Mouse (Mus musculus): ENCODE results near the gene Cox4i1. TPM values are rescaled to one million over a fixed set of nuclear protein-coding genes. Genes with fewer than 3 reads are reported as not detected.

Gene Cox4i1
- polyA plus RNA-seq, 1 experiment = 976 TPM

DNA sequence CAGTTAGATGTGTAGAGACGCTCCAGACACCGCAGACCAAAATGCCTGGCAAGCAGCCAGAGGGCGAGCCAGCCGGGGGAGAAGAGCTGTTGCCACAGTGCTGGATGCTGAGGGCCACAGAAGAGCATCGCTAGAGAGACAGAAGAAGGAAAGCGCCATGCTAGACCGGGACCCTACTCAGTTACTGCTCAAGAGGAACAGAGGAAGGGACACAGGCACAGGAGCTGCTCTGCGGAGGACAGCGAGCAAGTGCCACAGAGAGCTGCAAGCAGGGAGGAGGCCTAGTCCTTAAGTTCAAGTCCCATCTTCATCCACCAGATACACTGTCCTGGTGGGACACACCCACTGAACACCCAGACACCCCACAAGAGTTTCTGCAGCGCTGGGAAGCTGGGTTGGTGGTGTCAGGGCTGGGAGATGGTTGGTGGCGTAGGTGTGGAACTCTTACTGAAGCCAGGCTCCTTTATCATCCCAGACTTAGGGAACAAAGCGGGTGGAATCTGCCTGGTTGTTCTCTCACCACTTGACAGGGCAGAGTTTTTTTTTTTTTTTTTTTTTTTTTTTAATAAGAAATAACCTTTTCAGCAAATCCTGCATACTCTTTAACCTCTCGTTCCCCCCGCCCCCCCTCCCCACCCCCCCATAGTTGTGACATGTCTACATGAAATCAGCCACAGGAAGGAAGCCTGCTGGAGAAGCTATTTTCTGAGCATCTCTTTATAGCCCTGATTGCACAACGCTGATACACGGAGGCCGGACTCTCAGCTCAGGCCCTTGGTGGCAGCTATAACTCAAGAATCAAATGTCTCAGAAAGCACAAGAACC is 29.3 kb downstream of the Cox4i1 start:
- TF ChIP-seq CTCF (IDR thresholded peaks at IDR 0.05; ENCODE audit: borderline replicate concordance, extremely low read depth, insufficient read depth, insufficient read length) = no peak
- peak; percentile 37 for DNase-seq (ENCODE audit: low read depth)

DNA sequence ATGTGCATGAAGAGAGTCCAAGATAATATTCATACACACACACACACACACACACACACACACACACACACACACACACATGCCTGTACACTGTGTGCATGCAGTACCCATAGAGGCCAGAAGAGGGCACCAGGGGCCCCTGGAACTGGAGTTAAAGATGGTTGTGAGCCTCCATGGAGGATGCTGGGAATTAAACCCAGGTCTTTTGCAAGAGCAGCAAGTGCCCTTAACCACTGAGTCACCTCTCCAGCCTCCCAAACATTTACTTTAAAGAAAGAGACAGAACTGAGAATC is 29.9 kb downstream of the Cox4i1 start:
- TF ChIP-seq CTCF (IDR thresholded peaks at IDR 0.05; ENCODE audit: borderline replicate concordance, extremely low read depth, insufficient read depth, insufficient read length) (peak; percentile 31; the same call in 1 of the 2 replicates), POLR2A (IDR thresholded peaks at IDR 0.05; ENCODE audit: borderline replicate concordance, extremely low read depth, insufficient read depth, insufficient read length, poor library complexity, severe bottlenecking) (no peak)
- no peak for DNase-seq (ENCODE audit: low read depth)

DNA sequence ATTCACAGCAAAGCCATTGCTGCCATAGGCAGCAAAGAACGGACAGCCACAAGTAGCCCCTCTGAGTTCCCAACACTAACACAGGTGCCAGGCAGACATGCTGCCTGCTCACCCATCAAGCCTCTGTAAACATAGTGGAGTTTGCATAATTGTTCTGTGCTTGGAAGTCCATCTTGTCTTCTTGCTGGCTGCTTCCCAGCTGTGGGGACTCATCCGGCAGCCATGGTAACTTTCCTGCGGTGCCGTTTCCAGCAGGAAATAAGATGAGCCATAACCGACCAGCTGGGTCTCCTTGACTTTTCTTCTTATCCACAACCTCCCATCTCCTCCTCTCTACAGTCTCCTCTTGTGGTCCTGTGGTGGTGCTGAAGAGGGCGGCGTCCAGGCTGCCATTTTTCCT is 30.4 kb downstream of the Cox4i1 start:
- DNase-seq (ENCODE audit: low read depth) = no peak

DNA sequence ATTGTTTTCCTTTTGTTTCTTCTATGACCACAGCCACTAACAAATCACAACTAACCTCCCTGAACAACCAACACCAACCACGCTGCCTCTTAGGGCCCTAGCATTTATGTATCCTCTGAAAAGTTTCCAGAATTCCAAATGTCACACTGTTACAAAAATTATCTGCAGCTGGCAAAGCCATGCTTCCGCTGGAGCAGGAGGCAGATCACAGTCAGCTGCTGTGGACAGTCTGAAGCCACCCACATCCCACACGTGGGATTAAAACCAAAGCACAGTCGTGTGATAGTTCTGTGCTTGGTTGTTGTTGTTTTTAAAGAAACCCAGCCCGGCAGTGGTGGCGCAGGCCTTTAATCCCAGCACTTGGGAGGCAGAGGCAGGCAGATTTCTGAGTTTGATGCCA is 31.1 kb downstream of the Cox4i1 start:
- DNase-seq (ENCODE audit: low read depth) = no peak
- TF ChIP-seq CTCF (IDR thresholded peaks at IDR 0.05; ENCODE audit: borderline replicate concordance, extremely low read depth, insufficient read depth, insufficient read length) (no peak), POLR2A (IDR thresholded peaks at IDR 0.05; ENCODE audit: borderline replicate concordance, extremely low read depth, insufficient read depth, insufficient read length, poor library complexity, severe bottlenecking) (no peak)

More for the DNA sequence above, 30.4 kb downstream of the Cox4i1 start:
- TF ChIP-seq POLR2A (IDR thresholded peaks at IDR 0.05; ENCODE audit: borderline replicate concordance, extremely low read depth, insufficient read depth, insufficient read length, poor library complexity, severe bottlenecking) (no peak), CTCF (IDR thresholded peaks at IDR 0.05; ENCODE audit: borderline replicate concordance, extremely low read depth, insufficient read depth, insufficient read length) (no peak)

DNA sequence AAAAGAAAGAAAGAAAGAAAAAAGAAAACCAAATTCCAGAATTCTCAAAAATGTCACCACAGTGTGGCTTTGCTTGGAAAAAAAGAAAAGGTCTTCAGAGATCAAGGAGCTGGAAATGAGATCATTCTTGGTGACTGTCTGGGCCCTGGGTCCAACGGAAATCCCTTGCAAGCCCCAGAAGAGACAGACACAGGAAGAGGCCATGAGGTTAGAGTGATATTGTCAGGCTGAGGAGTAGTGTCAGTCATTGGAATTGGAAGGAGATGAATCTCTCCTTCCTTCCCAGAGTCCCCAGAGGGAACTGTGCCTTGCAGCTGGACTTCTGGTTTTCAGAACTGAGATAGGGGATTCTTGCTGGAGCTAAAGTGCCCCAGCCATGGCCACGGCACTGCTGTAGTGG is 31.5 kb downstream of the Cox4i1 start:
- no peak for DNase-seq (ENCODE audit: low read depth)
- TF ChIP-seq POLR2A (IDR thresholded peaks at IDR 0.05; ENCODE audit: borderline replicate concordance, extremely low read depth, insufficient read depth, insufficient read length, poor library complexity, severe bottlenecking) (no peak), CTCF (IDR thresholded peaks at IDR 0.05; ENCODE audit: borderline replicate concordance, extremely low read depth, insufficient read depth, insufficient read length) (no peak)

DNA sequence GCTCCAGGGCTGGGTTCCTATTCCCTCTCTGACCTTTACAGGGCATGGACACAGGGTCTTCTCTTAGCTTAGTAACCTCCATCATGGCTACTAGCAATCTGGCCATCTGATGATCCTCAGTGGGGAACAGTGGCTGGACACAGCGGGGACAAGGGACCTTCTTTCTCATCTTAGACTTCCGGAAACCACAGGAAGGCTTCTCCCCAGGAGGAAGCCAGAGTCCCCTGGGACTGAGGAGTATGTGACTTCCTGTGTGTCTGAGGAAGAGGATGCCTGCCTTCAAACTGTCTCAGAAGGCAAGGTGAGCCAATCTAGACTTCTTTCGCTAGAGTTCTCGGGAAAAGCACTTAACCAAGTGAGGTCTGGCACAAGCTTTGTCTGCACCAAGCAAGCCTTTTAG is 32.0 kb downstream of the Cox4i1 start:
- DNase-seq (ENCODE audit: low read depth) = no peak
- TF ChIP-seq CTCF (IDR thresholded peaks at IDR 0.05; ENCODE audit: borderline replicate concordance, extremely low read depth, insufficient read depth, insufficient read length) (no peak), POLR2A (IDR thresholded peaks at IDR 0.05; ENCODE audit: borderline replicate concordance, extremely low read depth, insufficient read depth, insufficient read length, poor library complexity, severe bottlenecking) (no peak)

DNA sequence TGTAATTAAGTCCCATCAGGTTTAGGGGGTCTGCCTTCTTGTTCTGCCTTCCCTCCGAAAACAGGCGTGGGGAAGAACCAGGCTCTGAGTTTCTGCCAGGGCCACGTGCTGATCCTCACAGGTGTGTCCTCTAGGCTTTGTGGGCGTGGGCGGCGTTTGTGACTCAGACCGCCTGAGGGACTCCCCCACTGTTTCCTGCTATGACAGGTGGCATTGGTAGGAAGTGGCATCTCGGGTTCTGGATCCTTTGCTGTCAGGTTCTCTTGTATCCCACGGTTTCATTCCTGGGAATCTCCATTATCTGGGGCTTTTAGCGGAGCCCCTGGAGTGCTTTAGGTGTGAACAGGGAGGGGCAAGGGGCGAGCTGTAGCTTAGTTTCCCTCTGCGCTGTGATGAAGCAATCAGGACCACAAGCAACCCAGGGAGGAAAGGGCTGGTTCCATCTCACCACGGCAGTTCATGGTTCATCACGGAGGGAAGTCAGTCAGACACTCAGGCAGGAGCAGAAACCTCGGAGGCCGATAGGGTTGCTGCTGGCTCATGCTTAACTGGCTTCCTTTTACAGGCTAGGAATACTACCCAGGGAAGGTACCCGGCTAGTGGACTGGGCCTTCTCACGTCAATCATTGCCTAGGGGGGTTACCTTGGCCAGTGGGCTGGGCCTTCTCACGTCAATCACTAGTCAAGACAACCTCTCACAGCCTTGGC is 33.9 kb downstream of the Cox4i1 start:
- no peak for DNase-seq (ENCODE audit: low read depth)
- no peak for TF ChIP-seq CTCF (IDR thresholded peaks at IDR 0.05; ENCODE audit: borderline replicate concordance, extremely low read depth, insufficient read depth, insufficient read length)
- no peak for TF ChIP-seq POLR2A (IDR thresholded peaks at IDR 0.05; ENCODE audit: borderline replicate concordance, extremely low read depth, insufficient read depth, insufficient read length, poor library complexity, severe bottlenecking)

DNA sequence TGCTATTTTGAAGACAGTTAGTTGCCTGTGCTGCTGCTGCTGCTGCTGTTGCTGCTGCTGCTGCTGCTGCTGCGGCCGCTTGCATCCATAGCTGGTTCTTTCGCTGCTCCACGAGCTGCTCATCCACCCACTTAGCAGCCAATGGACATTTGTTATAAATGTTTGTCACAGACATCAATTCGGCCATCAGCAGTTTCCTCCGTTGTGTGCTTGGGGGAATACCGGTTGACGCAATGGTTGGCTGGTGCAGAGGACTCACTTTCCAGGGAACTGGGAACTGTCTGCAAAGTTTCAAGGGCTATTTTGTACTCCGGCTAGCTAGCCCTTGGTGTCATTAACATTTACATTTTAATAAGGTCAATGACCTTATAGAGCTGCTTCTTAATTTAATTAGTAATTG is 36.2 kb downstream of the Cox4i1 start:
- no peak for DNase-seq (ENCODE audit: low read depth)
- TF ChIP-seq CTCF (IDR thresholded peaks at IDR 0.05; ENCODE audit: borderline replicate concordance, extremely low read depth, insufficient read depth, insufficient read length) (no peak), POLR2A (IDR thresholded peaks at IDR 0.05; ENCODE audit: borderline replicate concordance, extremely low read depth, insufficient read depth, insufficient read length, poor library complexity, severe bottlenecking) (no peak)

DNA sequence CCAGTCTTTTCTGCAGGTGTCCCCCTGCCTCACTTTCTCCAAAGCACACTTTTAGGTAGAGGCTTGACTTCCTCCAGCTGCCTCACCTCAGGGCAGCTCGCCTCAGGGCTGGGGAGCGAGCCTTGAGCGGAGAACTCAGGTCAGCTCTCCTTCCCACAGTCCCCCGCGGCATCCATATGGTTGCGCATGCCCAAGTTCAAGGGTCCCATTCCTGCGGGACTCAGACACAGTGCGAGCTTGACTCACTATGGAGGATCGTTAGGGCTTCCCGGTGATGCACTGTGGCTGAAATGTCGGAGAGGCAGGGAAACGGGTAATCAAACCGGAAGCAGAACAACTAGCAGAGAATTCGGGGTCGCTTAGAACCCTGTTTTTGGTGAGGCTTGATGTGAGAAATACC is 37.1 kb downstream of the Cox4i1 start:
- TF ChIP-seq CTCF (IDR thresholded peaks at IDR 0.05; ENCODE audit: borderline replicate concordance, extremely low read depth, insufficient read depth, insufficient read length) = no peak
- no peak for TF ChIP-seq POLR2A (IDR thresholded peaks at IDR 0.05; ENCODE audit: borderline replicate concordance, extremely low read depth, insufficient read depth, insufficient read length, poor library complexity, severe bottlenecking)
- no peak for DNase-seq (ENCODE audit: low read depth)

DNA sequence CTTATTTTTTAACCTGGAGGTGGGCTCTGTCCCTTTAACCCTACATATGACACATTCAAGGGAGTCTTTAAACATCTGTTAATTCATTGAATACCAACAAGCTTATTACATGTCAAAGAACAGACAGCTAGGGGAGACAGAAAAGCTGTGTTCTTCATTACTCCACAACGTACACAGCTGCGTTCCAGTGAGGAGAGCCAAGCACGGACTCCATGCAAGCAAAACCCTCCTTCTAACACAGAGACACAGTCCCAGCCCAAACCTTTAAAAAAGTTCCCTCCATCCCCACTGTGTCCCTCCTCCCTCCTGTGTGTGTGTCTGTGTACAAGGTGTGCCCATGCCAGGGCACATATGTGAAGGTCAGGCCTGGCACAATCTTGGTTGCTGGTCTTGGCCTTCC is 38.2 kb downstream of the Cox4i1 start:
- DNase-seq (ENCODE audit: low read depth) = no peak
- no peak for TF ChIP-seq CTCF (IDR thresholded peaks at IDR 0.05; ENCODE audit: borderline replicate concordance, extremely low read depth, insufficient read depth, insufficient read length)
- no peak for TF ChIP-seq POLR2A (IDR thresholded peaks at IDR 0.05; ENCODE audit: borderline replicate concordance, extremely low read depth, insufficient read depth, insufficient read length, poor library complexity, severe bottlenecking)

DNA sequence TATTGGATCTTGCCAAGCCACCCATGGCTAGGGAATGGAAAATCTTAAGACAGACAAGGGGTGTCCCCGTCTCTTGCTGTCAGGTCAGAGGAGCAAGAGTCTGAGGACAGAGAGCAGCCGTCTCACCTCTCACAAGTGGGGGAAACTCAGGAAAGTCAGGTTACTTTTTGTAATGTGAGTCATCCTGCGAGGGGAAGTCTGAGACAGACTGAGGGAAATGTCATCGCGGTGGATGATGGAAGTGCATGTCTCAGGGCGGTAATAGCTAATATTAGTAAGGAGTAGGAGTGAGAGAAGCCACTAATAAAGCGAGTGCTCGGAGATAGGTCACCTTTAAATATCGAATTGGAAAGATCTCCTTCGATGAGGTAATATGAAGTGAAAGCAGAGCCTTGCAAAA is 41.2 kb downstream of the Cox4i1 start:
- TF ChIP-seq CTCF (IDR thresholded peaks at IDR 0.05; ENCODE audit: borderline replicate concordance, extremely low read depth, insufficient read depth, insufficient read length) (no peak), POLR2A (IDR thresholded peaks at IDR 0.05; ENCODE audit: borderline replicate concordance, extremely low read depth, insufficient read depth, insufficient read length, poor library complexity, severe bottlenecking) (no peak)
- DNase-seq (ENCODE audit: low read depth) = no peak

DNA sequence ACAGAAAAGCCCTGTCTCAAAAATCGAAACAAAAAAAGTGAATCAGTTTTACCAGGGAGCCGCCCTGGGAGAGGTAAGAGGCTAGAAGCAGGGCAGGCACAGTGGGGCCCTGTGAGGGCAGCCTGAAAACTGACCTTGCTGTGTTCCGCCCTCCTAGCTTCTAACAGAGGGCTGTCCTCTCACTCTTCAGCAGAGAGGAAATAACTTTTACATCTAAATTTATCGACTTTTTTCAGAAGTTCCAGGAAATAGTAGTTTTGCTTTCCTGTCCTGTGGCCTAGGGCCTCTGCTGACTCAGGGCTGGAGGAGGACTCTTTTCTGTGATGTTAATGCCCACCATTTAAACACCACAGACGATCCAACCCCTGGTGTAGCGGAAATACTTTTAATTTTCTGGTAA is 47.2 kb downstream of the Cox4i1 start:
- DNase-seq (ENCODE audit: low read depth) = no peak
- no peak for TF ChIP-seq POLR2A (IDR thresholded peaks at IDR 0.05; ENCODE audit: borderline replicate concordance, extremely low read depth, insufficient read depth, insufficient read length, poor library complexity, severe bottlenecking)
- TF ChIP-seq CTCF (IDR thresholded peaks at IDR 0.05; ENCODE audit: borderline replicate concordance, extremely low read depth, insufficient read depth, insufficient read length) = no peak

Data from brain, embryonic 14.5 days (tissue).